Mouse (Mus musculus) G1E (cell line): ENCODE data around the gene Gm45140.

Source experiments
- CTCF ChIP-seq: IDR thresholded peaks from 2 replicates; pipeline ENCODE4 v1.5.1; 2012; ENCODE audit warnings: low read depth, low read length, inconsistent platforms, mixed read lengths
- GATA1 ChIP-seq: IDR thresholded peaks from 2 replicates; pipeline ENCODE4 v1.6.1; 2012; ENCODE audit warnings: borderline replicate concordance, low read length, inconsistent platforms, mixed read lengths
- TAL1 ChIP-seq: conservative IDR thresholded peaks from 2 replicates; pipeline ENCODE4 v1.6.1; 2012; ENCODE audit warnings: low read depth, low read length, inconsistent platforms, mixed read lengths

DNA sequence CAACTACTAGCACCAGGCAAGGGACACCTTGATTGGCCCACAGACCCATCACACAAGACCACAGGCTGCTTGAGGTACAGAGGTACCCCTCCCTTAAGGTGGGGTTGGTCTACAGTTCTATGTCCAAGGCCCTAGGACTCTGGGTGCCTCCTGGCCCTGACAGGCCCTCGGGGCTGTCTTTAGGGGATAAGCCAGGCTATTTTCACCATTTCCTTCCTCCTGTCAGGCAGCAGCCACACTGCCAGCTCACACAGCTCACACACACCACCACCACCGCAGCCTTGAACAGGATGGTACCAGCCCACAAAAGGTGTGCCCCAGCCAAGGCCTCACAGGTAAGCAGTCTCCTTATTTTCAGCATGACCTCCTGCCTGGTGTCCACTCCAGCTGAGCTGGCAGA lies 57.8 kb downstream of the Gm45140 start, which contains the start of gene Gp9:
- no peak for TF ChIP-seq CTCF
- TF ChIP-seq TAL1, result no peak
- no peak for TF ChIP-seq GATA1
